Mouse (Mus musculus) spleen, postnatal 10 days (tissue): ENCODE measurements around the gene Ccr7.

Source experiments
- DNase-seq, 2 experiments: peaks; one replicate each; pipeline ENCODE4 v3.0.0; 2021 to 2022; ENCODE audit warnings: low spot score in 2 of 2

Gene Ccr7

DNA sequence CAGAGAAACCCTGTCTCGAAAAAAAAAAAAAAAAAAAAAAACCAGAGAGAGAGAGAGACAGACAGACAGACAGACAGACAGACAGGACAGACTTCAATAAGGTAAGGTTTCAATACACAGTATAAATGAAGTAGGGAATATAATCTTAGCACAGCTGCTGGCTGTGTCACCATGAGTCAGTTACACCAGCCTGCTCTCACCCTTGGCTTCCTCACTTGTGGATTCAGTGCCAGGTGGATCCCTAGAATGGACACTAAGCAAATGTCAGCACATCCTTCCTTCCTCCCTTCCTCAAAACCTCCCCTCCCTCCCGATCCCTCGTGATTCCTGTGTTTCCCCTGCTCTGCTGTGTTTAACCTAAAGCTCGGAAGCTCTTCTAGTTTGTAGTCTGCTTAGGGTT lies 17.5 kb downstream of the Ccr7 start:
- no peak for DNase-seq

GRCm38 (mm10) chr11:99136961-99137360 lies 17.9 kb downstream of the Ccr7 start:
- no peak for DNase-seq

DNA sequence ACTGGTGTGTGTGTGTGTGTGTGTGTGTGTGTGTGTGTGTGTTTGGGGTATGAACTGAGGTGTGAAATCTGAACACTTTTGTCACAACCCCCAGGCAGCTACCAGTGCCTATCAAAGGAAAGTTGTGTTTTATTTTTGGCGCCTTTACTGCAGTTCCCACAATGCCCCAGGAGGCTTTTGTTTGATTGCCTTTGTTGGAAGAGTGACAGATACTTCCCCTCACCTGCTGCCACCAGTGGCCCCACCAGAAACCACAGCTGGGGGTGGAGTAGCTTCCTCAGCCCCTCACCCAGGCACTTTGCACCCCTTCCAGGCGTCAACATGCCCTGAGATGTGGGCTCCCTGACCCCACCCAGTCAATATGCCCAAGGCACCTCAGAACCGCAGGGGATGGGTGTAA lies 18.5 kb downstream of the Ccr7 start:
- peak in 1 of 2 experiments; percentile 55 for DNase-seq

GRCm38 (mm10) chr11:99135047-99135440 lies 19.8 kb downstream of the Ccr7 start:
- DNase-seq: no peak

DNA sequence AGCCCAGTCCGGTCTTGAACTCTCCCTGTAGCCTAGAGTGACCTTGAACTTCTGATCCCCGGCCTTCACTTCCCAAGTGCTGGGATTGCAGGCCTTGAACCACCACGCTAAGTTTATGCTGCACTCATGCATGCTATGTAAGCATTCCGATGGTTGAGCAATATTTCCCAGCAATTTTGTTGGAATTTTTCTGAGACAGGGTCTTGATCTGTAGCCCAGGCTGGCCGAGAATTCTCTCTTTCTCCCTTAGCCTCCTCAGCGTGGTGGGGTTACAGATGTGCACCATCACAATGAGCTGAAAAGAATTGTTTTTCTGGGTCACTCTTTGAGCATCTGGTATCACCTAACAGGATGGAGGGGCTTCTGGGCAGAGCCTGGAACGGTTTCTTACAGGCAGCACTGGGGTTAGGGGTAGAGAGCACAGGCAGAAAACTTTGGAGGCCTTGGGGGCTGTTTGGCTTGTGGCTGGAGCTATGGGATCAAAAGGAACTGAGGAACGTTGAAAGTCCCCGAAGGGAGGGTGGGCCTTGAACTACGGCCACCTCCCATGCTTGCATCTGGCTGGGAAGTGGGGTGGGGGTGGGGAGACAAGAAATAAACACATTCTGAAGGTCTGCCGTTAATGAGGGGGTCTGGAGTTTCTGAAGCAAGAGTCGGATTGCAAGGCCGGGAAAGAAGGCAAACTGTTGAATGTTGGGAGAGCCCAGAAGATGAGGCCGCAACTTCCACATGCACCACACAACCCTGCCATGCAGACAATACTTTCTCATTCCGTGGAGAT lies 20.4 kb downstream of the Ccr7 start:
- no peak for DNase-seq

GRCm38 (mm10) chr11:99133285-99133897 lies 21.5 kb downstream of the Ccr7 start:
- DNase-seq: no peak

- DNase-seq: no peak
These were observed 22.7 kb downstream of the Ccr7 start for GRCm38 (mm10) chr11:99132091-99132730.

- DNase-seq: no peak
These were observed 23.4 kb downstream of the Ccr7 start for GRCm38 (mm10) chr11:99131463-99131840.

DNA sequence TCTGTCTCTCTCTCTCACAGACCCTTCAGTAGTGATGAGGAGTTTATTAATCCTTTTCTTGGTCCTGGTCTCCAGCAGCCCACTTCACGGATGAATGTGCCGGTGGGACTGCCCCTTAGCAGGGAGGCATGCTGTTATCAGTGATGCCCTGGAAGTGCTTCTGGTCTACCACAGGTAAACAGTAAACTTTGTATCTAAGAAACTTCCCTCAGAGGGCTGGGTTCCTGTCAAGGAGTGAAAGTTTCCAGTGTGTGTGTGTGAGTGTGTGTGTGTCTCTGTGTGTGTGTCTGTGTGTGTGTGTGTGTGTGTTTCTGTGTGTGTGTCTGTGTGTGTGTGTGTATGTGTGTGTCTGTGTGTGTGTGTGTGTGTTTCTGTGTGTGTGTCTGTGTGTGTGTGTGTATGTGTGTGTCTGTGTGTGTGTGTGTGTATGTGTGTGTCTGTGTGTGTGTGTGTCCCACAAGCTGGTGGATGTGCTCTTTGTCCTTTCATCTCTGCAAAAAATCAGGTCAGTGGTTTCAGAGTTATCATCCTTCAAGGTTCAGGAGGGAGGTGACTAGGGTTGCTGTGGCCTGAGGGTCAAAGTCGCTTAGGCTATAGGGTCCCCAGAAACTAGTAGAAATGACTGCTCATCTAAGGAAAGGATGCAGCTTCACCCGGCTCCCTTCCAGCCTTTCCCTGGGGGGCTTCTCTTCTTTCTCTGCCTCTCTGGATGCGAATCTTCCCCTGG lies 24.0 kb downstream of the Ccr7 start:
- DNase-seq: no peak

GRCm38 (mm10) chr11:99129287-99129686 lies 25.6 kb downstream of the Ccr7 start:
- DNase-seq: no peak

DNA sequence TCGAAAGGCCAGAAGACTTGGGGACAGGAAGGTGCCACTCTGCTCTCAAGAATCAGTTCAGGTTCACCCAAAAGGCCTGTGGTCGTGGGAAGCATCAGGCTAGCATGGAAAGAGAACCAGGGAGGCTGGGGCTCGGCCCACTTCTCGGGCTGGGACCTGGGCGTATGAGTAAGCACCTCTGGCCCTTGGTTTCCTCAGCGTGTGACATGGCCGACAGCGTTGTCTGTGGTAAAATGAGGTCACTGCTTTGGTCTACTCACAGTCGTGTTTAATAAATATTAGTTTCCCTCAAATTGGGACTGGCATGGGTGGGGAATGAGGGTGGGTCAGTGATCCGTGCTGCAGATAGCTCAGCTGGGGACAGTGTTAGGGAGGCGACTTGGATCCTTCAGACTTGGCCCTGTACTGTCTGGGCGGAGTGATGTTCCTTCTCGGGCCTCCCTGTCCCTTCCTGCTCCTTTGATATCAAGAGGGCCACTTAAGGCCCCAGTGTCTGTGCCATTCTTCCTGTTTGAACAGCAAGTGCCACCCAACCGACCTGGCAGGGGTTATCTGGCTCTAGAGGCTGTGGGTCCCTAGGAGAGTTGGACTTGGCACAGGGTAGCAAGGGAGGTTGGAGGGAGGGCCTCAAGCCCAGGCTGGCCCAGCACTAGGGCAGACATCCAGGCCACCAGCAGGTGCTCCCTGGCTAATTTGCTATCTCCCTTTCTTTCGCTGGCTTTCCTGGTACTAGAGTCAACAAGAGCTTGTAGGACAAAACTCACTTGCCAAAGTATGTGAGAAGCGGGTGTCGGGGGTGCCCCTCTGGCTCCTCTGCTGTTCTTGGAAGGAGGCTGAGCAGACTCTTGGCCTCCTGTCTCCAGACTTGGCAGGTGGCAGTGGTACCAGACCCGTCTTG lies 26.8 kb downstream of the Ccr7 start:
- DNase-seq: no peak

DNA sequence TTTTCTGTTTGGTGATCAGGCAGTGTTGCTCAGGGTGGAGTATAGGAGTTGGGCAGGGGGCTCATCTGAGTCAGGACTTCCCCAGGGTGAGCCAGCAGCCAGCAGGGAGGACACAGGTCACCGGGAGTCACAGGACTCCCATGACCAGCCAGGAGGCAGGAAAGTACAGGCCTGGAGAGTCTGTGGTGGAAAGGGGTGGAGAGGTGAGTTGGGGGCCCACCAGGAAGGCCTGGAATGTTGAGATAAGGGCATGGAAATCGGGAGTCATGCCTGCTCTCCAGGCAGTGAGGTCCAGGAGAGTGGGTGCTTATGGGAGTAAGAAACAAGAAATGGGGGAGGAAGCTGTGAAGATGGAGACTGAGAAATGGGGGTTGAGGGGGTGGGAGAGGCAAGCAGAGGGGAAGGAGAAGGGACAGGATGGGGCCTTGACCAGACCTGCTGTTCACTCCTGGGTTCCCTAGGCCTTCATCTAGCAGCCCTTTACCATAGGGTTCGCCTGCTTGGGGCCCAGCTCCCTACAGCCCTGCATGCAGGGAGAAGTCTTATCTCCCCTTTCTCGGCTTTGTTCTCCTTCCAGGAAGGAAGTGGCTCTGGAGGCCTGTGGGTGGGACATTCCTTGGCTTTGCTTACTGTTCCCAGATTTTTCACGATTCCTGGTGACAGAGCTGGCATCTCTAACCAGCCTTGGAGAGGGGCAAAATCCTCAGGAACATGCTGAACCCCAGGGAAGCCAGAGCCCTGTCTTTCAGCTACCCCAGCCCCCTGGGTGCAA lies 28.2 kb downstream of the Ccr7 start:
- no peak for DNase-seq

- no peak for DNase-seq
These were observed 30.2 kb downstream of the Ccr7 start for GRCm38 (mm10) chr11:99124635-99125029.

GRCm38 (mm10) chr11:99123977-99124634 lies 30.8 kb downstream of the Ccr7 start:
- peak in 1 of 2 experiments; percentile 72 for DNase-seq

GRCm38 (mm10) chr11:99122703-99123102 lies 32.2 kb downstream of the Ccr7 start:
- DNase-seq: no peak

DNA sequence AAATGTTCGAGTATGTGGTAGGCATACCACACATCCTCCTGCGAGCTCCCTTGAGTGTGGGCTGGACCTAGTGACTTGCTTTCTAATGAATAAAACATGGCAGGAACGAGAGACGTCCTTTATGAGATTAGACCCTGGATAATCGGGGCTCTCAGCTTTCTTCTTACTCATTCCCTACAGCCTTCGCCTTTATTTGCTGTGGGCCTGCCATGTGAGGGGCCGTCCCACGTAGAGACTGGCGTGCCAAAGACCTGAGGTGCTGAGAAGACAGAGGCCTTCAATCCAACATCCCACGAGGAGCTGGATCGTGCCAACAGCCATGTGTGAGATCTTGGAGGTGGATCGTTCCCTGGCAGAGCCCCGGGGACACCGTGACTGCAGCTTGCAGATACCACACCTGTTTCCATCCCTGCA lies 33.7 kb downstream of the Ccr7 start:
- DNase-seq: no peak

DNA sequence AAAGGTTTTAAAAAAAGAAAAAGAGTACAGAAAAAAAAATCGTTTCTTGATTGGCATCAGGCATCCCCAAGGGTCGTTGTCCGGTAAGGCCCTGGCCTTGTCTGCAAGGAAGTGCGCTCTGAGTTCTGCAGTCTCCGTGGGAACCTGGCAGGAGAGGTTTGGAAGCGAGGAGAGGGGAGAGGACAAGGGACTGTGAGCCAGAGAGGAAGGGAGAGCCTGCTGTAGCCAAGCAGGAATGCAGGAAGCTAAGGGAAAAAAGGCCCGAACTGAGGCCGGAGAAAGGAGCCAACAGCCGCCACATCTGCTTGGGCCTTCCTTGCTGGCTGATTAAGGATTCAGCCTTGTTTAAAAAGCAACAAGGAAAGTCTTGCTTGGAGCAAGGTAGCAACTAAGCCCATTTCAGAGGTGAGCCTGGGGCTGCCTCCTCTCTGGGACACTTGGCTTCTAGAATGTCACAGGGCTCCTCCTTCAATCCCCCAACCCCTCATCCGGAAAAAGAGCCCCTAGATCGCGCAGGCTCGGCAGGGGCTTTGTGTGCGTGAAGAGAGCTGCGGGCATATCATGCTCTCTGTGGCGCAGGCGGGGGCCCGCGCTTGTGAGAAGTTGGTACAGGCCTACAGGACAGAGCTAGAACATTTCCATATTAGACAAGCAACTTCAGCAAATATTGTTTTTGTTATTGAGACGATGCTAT lies 34.2 kb downstream of the Ccr7 start:
- no peak for DNase-seq

- DNase-seq: no peak
These were observed 35.9 kb downstream of the Ccr7 start for GRCm38 (mm10) chr11:99118963-99119362.

DNA sequence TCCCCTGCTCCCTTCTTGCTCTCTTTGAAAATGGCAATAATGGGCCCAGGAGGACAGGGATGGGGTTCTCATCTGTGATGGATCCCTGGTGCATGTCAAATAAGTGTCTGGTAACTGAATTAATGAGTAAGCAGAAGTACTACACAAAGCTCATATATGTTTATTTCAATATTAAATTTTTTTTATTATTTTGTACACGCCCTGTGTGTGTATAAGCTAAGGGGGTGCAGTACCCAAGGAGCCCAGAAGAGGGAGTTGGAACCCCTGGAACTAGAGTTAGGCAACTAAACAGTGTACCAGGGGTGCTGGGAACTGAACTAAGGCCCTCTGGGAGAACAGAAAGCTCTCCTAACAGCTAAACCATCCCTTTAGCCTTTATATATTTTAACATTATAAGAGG lies 36.5 kb downstream of the Ccr7 start:
- DNase-seq: no peak
